In genomic region chr2:64181336-64181735, GRCm38 (mm10) we compare ENCODE assay signal across 21 mouse cellular contexts.
"Had no signal": no experiment of that assay in that cellular context is flagged by ENCODE, and none has a peak within 500 bp of the region (broad histone marks: within the 10 kb centered on the region; RNA-seq: fewer than 3 reads in every experiment).

No protein-coding gene starts in this region.

- H3K27ac ChIP-seq: lung, embryonic 15.5 days; macrophage; midbrain, embryonic 13.5 days; midbrain, embryonic 15.5 days; neural tube, embryonic 13.5 days; neural tube, embryonic 15.5 days had no signal

- DNase-seq: liver, postnatal 0 days; lung, adult 2 months; lung, postnatal 14 days; lung, postnatal 36 days; retina, postnatal 1 day; right cerebral cortex, adult 18-20 months; right cerebral cortex, postnatal 25 days; right cerebral cortex, postnatal 4 days; spleen, adult 18-20 months; thymus, adult 2 months; thymus, postnatal 25 days; thymus, postnatal 4 days had no signal

- H3K9me3 ChIP-seq: lung, embryonic 15.5 days; megakaryocyte, embryonic 14.5 days; midbrain, embryonic 13.5 days; midbrain, embryonic 15.5 days; neural tube, embryonic 13.5 days; neural tube, embryonic 15.5 days had no signal

- H3K4me2 ChIP-seq: lung, embryonic 15.5 days; midbrain, embryonic 11.5 days; midbrain, embryonic 13.5 days; midbrain, embryonic 15.5 days; neural tube, embryonic 13.5 days; neural tube, embryonic 15.5 days had no signal

- H3K4me3 ChIP-seq: lung, embryonic 15.5 days; megakaryocyte, embryonic 14.5 days; midbrain, embryonic 13.5 days; midbrain, embryonic 15.5 days; neural tube, embryonic 13.5 days; neural tube, embryonic 15.5 days had no signal

- H3K36me3 ChIP-seq: lung, embryonic 15.5 days; midbrain, embryonic 13.5 days; midbrain, embryonic 15.5 days; neural tube, embryonic 13.5 days; neural tube, embryonic 15.5 days had no signal

- H3K27me3 ChIP-seq: lung, embryonic 15.5 days; megakaryocyte, embryonic 14.5 days; midbrain, embryonic 13.5 days; midbrain, embryonic 15.5 days; neural tube, embryonic 15.5 days had no signal

- H3K4me1 ChIP-seq: lung, embryonic 15.5 days; megakaryocyte, embryonic 14.5 days; midbrain, embryonic 13.5 days; midbrain, embryonic 15.5 days; neural tube, embryonic 13.5 days; neural tube, embryonic 15.5 days had no signal

- ATAC-seq: liver, postnatal 0 days; lung, postnatal 0 days; midbrain, embryonic 13.5 days; midbrain, embryonic 15.5 days had no signal

- H3K9ac ChIP-seq: liver, postnatal 0 days; lung, embryonic 15.5 days; midbrain, embryonic 13.5 days; midbrain, embryonic 15.5 days; neural tube, embryonic 13.5 days; neural tube, embryonic 15.5 days had no signal
